Mouse (Mus musculus): ENCODE measurements around the gene Lypd6b. TPM values are rescaled to one million over a fixed set of nuclear protein-coding genes. Genes with fewer than 3 reads are reported as not detected.

Gene Lypd6b
- polyA plus RNA-seq, 1 experiment = 6.0 TPM

DNA sequence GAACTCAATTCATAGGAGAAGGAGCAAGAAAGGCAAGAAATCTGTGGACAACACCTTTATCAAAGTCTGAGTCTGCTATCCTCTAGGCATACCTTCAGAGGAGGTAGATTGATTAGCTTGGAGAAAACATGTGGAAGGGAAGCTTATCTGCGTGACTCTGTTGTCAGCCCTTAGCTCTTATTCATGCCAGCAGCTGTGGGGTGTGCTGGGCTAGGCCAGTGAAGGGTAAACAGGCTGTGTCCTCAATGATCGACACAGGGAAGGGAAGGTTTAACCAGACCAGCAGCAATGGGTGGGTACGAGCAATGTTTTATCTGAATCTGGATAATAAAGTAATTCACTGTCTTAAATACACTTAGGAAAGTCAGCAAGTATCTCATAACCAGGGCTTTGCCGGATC is 208.4 kb downstream of the Lypd6b start:
- Histone ChIP-seq H3K9me3 (replicated peaks; ENCODE audit: control insufficient read depth, insufficient read depth, low read length, poor library complexity, severe bottlenecking) (no peaks in the 10 kb centered on the region), H3K9ac (ENCODE audit: low read depth, poor library complexity, severe bottlenecking) (no peak overlapping the region), H3K4me1 (ENCODE audit: control insufficient read depth, insufficient read depth, low read length) (no peaks in the 10 kb centered on the region), H3K27ac (ENCODE audit: insufficient read depth, low read length) (no peak overlapping the region), H3K27me3 (ENCODE audit: control insufficient read depth, insufficient read depth, low read length, poor library complexity, severe bottlenecking) (no peaks in the 10 kb centered on the region), H3K4me3 (ENCODE audit: low read depth, low read length) (no peak overlapping the region), H3K36me3 (ENCODE audit: control insufficient read depth, insufficient read depth, low read length, poor library complexity, severe bottlenecking) (no peaks in the 10 kb centered on the region)
- TF ChIP-seq POLR2A (IDR thresholded peaks at IDR 0.05; ENCODE audit: insufficient read depth, low read length) = no peak
- TF ChIP-seq EP300 (IDR thresholded peaks at IDR 0.05; ENCODE audit: insufficient read depth, low read depth, low read length) = no peak
- no peak for TF ChIP-seq CTCF (IDR thresholded peaks at IDR 0.05; ENCODE audit: low read depth, low read length)

DNA sequence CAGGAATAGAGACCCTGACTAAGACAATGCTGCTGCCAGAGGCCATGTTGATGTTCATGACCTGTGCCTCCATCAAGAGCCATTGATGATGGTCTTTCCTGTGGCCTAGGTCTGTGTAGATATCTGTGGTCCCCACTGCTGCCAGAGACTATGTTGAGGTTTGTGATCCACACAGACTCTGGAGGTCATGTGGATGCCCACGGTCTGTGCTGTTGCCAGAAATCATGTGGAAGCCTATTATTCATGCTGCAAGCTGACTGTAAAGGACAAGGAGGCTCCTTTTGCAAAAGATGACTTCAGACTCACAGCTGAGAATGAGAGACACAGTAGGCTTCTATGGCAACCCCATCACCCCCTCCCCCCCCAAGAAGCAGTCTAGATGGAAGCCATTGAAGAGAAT is 209.7 kb downstream of the Lypd6b start:
- no peaks in the 10 kb centered on the region for H3K9me3 ChIP-seq (replicated peaks; ENCODE audit: control insufficient read depth, insufficient read depth, low read length, poor library complexity, severe bottlenecking)
- no peak overlapping the region for H3K27ac ChIP-seq (ENCODE audit: insufficient read depth, low read length)
- H3K36me3 ChIP-seq (ENCODE audit: control insufficient read depth, insufficient read depth, low read length, poor library complexity, severe bottlenecking) = no peaks in the 10 kb centered on the region
- TF ChIP-seq POLR2A (IDR thresholded peaks at IDR 0.05; ENCODE audit: insufficient read depth, low read length) (no peak), EP300 (IDR thresholded peaks at IDR 0.05; ENCODE audit: insufficient read depth, low read depth, low read length) (no peak), CTCF (IDR thresholded peaks at IDR 0.05; ENCODE audit: low read depth, low read length) (no peak)
- H3K27me3 ChIP-seq (ENCODE audit: control insufficient read depth, insufficient read depth, low read length, poor library complexity, severe bottlenecking) = no peaks in the 10 kb centered on the region
- no peak overlapping the region for H3K4me3 ChIP-seq (ENCODE audit: low read depth, low read length)
- no peaks in the 10 kb centered on the region for H3K4me1 ChIP-seq (ENCODE audit: control insufficient read depth, insufficient read depth, low read length)
- no peak overlapping the region for H3K9ac ChIP-seq (ENCODE audit: low read depth, poor library complexity, severe bottlenecking)

Other genes starting within 250 kb of the Lypd6b start
- 25.8 and 28.2 TPM in 2 replicates for gene Kif5c, start 168.4 kb upstream of the Lypd6b start, polyA plus RNA-seq (2011; ENCODE audit: insufficient read depth, insufficient read length, low read depth, missing spikeins)

Data from ES-Bruce4 (cell line).